Mouse (Mus musculus) heart, postnatal 36 days (tissue): ENCODE measurements at regions not wholly inside any gene's neighbourhood (a gene's known extent, or its start where the extent isn't known, plus 50 kb on each side); places are given as distances from the start of the nearest gene placed in this dataset.
A peak's percentile ranks its signal among the peaks of the same experiment; 100 is the strongest.

Experiments used
- DNase-seq, 2 experiments: peaks; one replicate each; pipeline ENCODE4 v3.0.0; 2021 to 2022
- intact Hi-C: fragments of 180-260 bp; cut with DNase I; formaldehyde crosslinking; loops from one replicate; pipeline ENCODE4 v1.15.1; 2025

DNA sequence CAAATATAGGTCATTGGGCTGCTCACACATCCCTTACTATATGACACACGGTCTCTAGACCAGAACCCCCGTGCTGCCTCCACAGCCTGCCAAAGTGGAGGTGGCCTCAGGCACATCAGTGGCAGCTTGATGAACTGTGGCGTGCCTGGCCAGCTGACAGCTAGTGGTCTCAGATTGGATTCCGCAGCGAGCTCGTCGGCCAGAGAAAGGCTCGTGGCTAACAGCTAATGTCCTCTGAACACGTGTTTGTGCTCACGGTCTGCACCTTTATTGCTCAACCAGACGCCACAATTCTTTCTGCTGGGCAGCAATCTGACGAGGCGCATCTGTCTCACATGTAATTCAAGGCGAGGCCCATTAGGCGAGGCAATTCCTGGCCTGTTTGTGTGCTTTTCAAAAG, 270.6 kb downstream of the Prex1 start:
- intact Hi-C loops = loop anchor here (5.0 kb wide), 1 partner anchor 81 kb away; no protein-coding TSS in a partner anchor
- no peak for DNase-seq

- intact Hi-C loops = loop anchor here (1.0 to 5.0 kb wide), 4 partner anchors 78 to 329 kb away; partner anchors contain the start of gene Sulf2
- peak in 1 of 2 experiments; percentile 42 for DNase-seq
Measured at GRCm38 (mm10) chr2:166439847-166440775, 273.5 kb downstream of the Prex1 start.

DNA sequence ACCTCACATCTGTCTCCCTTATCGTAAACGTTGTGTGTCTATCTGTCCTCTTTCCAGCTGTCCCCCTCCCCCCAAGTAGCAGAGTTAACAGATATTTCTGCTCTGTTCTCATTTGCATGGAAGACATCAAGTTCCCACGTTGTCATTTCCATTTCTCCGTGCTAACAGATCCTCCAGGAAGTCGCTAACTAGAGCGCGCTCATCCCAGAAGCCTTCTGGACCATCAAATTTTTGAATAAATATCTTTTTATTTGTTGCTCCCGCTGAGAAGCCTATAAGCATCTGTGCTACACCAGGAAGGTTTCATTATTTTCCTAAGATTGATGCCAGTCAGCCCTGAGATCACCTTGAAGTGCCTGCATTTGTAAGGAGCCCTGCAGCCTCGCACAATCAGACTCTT, 275.4 kb downstream of the Prex1 start:
- intact Hi-C loops = loop anchor here (2.0 kb wide), 1 partner anchor 127 kb away; no protein-coding TSS in a partner anchor
- no peak for DNase-seq

- no peak for DNase-seq
- intact Hi-C loops = no loop called here
Measured at GRCm38 (mm10) chr2:166434554-166434953, 279.1 kb downstream of the Prex1 start.

GRCm38 (mm10) chr2:166433655-166434333, 278.3 kb upstream of the Sulf2 start:
- peak; percentile 62 for DNase-seq
- intact Hi-C loops = no loop called here

DNA sequence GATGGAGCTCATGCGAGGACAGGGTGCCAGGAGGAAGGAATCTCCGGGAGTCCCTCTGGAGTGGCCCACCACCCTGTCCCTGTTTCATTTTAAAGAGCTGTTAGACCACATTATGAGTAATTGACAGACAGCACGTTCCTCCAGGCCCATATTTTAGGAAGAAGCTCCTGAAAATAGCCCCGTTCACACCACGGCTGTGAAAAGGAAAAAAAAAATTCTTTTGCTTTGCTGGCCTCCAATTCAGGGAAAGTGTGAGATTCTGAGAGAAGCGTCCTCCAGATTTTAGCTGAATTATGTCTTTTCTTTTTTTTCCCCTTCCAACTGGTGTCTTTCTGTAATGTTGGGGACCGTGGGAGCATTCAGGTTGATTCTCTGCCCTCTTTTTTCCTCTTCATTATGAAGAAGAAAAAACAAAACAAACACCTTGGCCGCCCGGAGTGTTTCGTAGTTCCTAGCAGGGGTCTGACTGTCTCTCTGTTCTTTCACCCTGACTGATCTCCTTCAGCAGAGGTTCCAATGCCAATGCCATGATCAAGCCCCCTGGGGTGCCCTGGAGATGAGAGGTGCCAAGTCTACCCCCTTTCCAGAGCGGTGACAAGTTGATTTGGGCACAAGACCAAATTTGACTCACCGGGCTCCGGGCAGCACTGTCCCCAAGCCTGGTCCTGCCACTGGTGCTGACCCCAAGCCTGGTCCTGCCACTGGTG, 277.6 kb upstream of the Sulf2 start:
- intact Hi-C loops = no loop called here
- DNase-seq = no peak

DNA sequence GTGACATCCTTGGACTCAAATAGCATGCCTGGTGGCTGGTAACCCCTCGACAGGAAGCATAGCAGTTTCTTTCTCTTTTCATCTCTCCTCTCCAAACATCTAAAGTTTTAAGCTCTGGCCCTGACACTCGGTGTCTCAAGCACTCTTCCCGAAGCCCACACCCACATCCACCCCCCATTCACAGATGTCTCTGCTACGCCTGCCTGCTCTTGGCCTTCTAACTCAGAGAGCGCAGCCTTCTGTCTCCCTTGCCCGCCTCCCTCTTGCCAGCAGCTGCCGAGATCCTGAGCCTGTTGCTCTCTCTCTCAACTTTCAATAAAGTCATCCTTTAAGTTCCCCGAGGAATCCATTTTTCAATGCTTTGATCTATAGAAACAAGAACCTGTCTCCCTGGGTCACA, 277.1 kb upstream of the Sulf2 start:
- intact Hi-C loops = no loop called here
- no peak for DNase-seq

GRCm38 (mm10) chr2:166429918-166430317, 274.5 kb upstream of the Sulf2 start:
- DNase-seq = peak; percentile 61 to 73
- intact Hi-C loops = no loop called here

GRCm38 (mm10) chr2:166429494-166429893, 274.0 kb upstream of the Sulf2 start:
- intact Hi-C loops = no loop called here
- DNase-seq = no peak

DNA sequence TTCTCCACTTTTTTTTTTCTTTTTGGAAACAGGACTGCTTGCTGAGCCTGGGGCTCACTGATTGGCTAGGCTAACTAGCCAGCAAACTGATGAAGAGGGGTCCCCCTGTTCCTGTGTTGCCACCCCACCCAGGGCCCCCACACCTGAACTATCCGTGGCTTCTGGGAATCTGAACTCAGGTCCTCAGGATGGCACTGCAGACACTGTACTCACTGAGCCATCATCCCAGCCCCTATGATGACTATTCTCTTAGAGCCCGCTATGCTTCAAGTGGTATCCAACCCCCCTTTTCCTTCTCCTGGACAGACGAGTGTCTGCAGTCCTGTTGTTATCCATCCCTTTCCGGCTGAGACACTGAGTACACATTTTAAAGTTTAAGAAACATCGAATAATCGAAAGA, 271.9 kb upstream of the Sulf2 start:
- intact Hi-C loops = no loop called here
- DNase-seq = no peak

- intact Hi-C loops = no loop called here
Measured at GRCm38 (mm10) chr2:166426960-166427359, 271.5 kb upstream of the Sulf2 start.

GRCm38 (mm10) chr2:166426457-166426856, 271.0 kb upstream of the Sulf2 start:
- intact Hi-C loops = no loop called here
- DNase-seq = no peak

More at GRCm38 (mm10) chr2:166426960-166427359, 271.5 kb upstream of the Sulf2 start:
- peak; percentile 38 to 57 for DNase-seq

GRCm38 (mm10) chr2:166425141-166425540, 269.7 kb upstream of the Sulf2 start:
- DNase-seq = no peak

GRCm38 (mm10) chr2:166423132-166423660, 267.7 kb upstream of the Sulf2 start:
- intact Hi-C loops = no loop called here
- DNase-seq = no peak

More at GRCm38 (mm10) chr2:166425141-166425540, 269.7 kb upstream of the Sulf2 start:
- intact Hi-C loops = no loop called here

DNA sequence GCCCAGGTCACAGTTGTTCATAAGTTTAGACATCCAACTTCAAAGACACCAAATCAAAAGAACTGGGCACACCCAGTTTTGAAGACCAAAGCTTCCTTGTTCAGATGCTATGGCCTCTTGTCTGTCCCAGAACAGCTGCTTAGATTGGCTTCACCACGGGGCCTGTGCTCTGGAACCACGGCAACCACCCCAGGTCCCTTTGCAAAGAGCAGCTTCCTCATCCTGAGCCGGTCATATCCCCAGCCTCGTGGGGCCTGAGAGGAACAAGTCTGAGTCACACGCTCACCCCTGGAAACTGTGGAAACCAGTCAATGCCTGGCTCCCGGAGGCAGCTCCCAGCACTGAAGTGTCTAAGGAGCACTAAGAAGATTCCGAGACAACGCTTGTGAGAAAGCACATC, 264.8 kb upstream of the Sulf2 start:
- intact Hi-C loops = no loop called here
- DNase-seq = no peak

GRCm38 (mm10) chr2:166419271-166419670, 263.8 kb upstream of the Sulf2 start:
- intact Hi-C loops = no loop called here
- no peak for DNase-seq

GRCm38 (mm10) chr2:166418279-166418678, 262.8 kb upstream of the Sulf2 start:
- intact Hi-C loops = no loop called here

GRCm38 (mm10) chr2:166417628-166418027, 262.2 kb upstream of the Sulf2 start:
- intact Hi-C loops = no loop called here
- no peak for DNase-seq

More at GRCm38 (mm10) chr2:166418279-166418678, 262.8 kb upstream of the Sulf2 start:
- DNase-seq = no peak

DNA sequence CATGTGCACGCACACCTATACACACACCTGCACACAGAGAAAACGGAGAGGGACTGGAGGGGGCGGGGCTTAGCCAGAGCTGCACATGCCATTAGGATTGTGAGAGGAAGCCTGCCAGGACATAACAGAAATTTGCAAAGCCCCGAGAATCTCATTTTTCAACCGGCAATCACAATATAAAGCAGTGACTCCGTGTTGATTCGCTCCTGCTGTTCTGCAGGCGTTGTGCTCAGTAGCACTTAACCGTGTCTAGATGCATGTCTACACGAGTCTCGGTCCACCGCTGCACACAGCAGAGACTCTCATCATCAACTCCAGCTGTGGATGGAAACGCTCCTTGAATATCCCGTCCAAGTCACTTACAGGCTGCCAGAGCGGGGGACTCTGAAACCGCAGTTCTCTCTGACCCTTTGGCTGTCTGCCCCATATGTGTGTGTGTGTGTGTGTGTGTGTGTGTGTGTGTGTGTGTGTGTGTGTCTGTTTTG, 260.1 kb upstream of the Sulf2 start:
- peak in 1 of 2 experiments; percentile 30 for DNase-seq
- intact Hi-C loops = no loop called here

- intact Hi-C loops = no loop called here
- DNase-seq = no peak
Measured at GRCm38 (mm10) chr2:166414856-166415255, 259.4 kb upstream of the Sulf2 start.
